Mouse (Mus musculus) cerebellum, postnatal 4 days (tissue): ENCODE results near the gene Olfr1204.

Experiments used
- DNase-seq, 2 experiments: peaks; one replicate each; pipeline ENCODE4 v3.0.0; 2022; ENCODE audit warnings: low spot score in 2 of 2, mixed read lengths in 1 of 2

Olfr1204 gene

GRCm38 (mm10) chr2:88848992-88849391, at the start of gene Olfr1204:
Olfr1204 (plus strand) TSS chr2:88849292.
- no peak for DNase-seq

DNA sequence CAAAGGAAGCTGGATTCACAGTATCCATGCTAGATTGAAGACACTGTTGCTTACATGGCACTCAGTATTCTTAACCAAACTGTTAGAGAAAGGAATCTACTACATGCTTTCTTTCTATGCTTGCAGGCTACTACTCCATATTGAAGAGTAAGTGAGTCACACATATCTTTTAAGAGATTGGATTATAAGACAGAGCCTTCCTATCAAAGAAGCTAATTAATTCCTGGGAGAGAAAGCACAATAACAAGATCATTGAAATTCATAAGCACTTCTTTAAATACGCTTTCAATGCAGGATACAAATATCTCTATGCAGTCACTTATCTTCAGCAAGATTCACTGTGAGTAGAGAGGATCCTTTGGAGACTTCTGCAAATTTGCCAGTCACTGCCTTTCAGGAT, 34.9 kb upstream of the Olfr1204 start, which contains the start of gene Olfr1202:
Gene Olfr1202 (plus strand): TSS at position 301 of the 400 bp plus-strand sequence.
- DNase-seq: no peak

GRCm38 (mm10) chr2:88829437-88829836, 19.7 kb upstream of the Olfr1204 start, which contains the start of gene Olfr1205:
Olfr1205 (plus strand) TSS chr2:88829737.
- no peak for DNase-seq

DNA sequence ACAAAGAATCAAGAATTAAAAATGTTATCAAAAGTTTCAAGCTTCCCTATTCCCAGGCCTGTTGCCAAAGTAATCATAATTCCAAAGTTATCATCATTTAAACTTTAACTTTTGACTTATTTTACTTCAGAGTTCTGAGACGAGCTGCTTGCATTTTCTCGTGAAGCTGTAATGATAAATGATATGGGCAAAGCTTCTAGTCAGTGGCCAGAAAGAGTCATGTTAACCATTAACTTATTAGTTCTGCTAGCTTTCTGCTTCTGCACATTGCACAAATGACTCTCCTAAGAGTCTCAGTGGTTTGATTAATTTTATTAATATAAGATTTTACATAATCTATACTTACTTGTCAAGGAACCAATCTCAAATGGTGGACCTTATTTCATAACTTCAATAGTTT, 10.6 kb upstream of the Olfr1204 start:
- no peak for DNase-seq

GRCm38 (mm10) chr2:88862931-88863330, 13.8 kb downstream of the Olfr1204 start, which contains the start of gene Olfr1206:
Olfr1206 (plus strand) TSS chr2:88863231.
- DNase-seq: no peak

DNA sequence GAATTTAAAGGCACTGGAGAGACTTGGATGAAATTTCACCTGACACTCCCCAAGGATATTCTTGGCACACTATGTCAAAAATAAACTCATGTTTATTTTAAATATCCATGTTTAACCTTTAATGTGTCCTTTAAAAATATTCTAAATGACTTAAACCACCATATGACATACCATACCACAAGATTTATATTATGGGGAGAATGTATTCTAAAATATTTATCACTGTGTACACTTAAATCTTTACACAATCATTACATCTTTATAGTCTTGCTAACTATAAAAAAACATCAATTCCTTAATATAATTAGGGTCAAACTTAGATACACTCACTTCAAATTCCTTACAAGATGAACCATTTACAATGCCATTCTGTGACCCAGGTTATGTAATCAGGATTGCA, 53.1 kb downstream of the Olfr1204 start, which contains the start of gene Olfr1208:
Gene Olfr1208 (minus strand): TSS at position 101 of the 400 bp plus-strand sequence.
- DNase-seq: no peak
